Mouse (Mus musculus) bone marrow, adult 2 months (tissue): ENCODE measurements around the gene Zfp949. TPM values are rescaled to one million over a fixed set of nuclear protein-coding genes. Genes with fewer than 3 reads are reported as not detected.

ENCODE experiments used
- H3K27ac ChIP-seq: fragments of 200-500 bp; 2 replicates; pipeline ENCODE4 v1.5.1; 2012; ENCODE audit warnings: low read depth, mild to moderate bottlenecking, control low read depth, inconsistent platforms, low read length; ENCODE audit not compliant: control insufficient read depth, poor library complexity, insufficient read depth
- H3K4me1 ChIP-seq: fragments of 200-500 bp; 2 replicates; pipeline ENCODE4 v1.6.1; 2011; ENCODE audit warnings: low read length; ENCODE audit not compliant: control insufficient read depth, insufficient read depth
- H3K4me3 ChIP-seq: fragments of 200-500 bp; replicated peaks from 2 replicates; pipeline ENCODE3; 2011; ENCODE audit warnings: mild to moderate bottlenecking, low read depth, low read length, control low read depth; ENCODE audit not compliant: control insufficient read depth
- CTCF ChIP-seq: fragments of 200-500 bp; IDR thresholded peaks from 2 replicates; pipeline ENCODE4 v1.5.1; 2011; ENCODE audit warnings: low read length, control low read depth; ENCODE audit not compliant: control insufficient read depth, insufficient read depth
- POLR2A ChIP-seq: fragments of 200-500 bp; IDR thresholded peaks from 2 replicates; pipeline ENCODE4 v1.6.1; 2011; ENCODE audit warnings: low read depth, mild to moderate bottlenecking, control low read depth, low read length, borderline replicate concordance; ENCODE audit not compliant: control insufficient read depth
- WGBS: fragments of 180-500 bp; shearing (Covaris S2); methylation state at CpG from one replicate; pipeline ENCODE4 v1.1.7; 2018; 5-methylcytosine and 5-hydroxymethylcytosine counted together
- polyA plus RNA-seq: library from polyadenylated mRNA; stranded (reverse); fragments of >200 nt; gene quantifications from 2 replicates; pipeline ENCODE4 v1.2.4, GENCODE M21; 2011; ENCODE audit warnings: low replicate concordance; ENCODE audit not compliant: missing spikeins, insufficient read depth, insufficient read length

The Zfp949 gene
- 12.7 and 17.0 TPM in 2 replicates for polyA plus RNA-seq

- no peaks in the 10 kb centered on the region; the same call in 1 of the 2 replicates for H3K4me1 ChIP-seq
- WGBS: under 1% methylated on average over 30 of the region's 30 CpGs
These were observed at the start of gene Zfp949 for GRCm38 (mm10) chr9:88547851-88548613. Gene Zfp949, plus strand, starts transcription at chr9:88548020.

GRCm38 (mm10) chr9:88500112-88500511 is 47.7 kb upstream of the Zfp949 start:
- H3K4me1 ChIP-seq: no peaks in the 10 kb centered on the region
- no peak overlapping the region for H3K4me3 ChIP-seq
- WGBS: 16% methylated on average over 2 of the region's 2 CpGs
- TF ChIP-seq POLR2A (no peak), CTCF (no peak)
- no peak overlapping the region for H3K27ac ChIP-seq

More at GRCm38 (mm10) chr9:88547851-88548613, at the start of gene Zfp949:
- peak within 1 kb of the TSS; percentile 67 for H3K27ac ChIP-seq
- peak within 1 kb of the TSS; percentile 85 for H3K4me3 ChIP-seq
- TF ChIP-seq CTCF: no peak
- TF ChIP-seq POLR2A: peak; percentile 27

DNA sequence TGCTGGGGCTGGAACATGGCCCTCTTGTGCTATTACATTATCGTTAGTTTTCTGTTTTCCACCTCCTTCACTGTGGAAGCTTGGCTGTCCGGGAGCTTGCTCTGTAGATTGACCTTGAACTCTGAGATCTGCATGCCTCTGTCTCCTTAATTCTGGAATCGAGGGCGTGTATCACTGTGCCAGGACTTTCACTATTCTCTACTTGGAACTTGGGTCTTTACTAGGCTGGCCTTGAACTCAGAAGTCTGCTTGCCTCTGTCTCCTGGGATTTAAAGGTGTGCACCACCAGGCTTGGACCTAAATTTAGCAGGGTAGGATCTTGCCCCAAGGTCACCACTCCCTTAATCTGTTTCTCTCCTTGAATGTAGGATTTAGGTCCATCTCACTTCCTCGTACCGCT is 46.0 kb upstream of the Zfp949 start:
- Histone ChIP-seq H3K4me1 (no peaks in the 10 kb centered on the region), H3K27ac (no peak overlapping the region), H3K4me3 (no peak overlapping the region)
- WGBS: 84% methylated on average over 6 of the region's 6 CpGs
- no peak for TF ChIP-seq CTCF
- no peak for TF ChIP-seq POLR2A

DNA sequence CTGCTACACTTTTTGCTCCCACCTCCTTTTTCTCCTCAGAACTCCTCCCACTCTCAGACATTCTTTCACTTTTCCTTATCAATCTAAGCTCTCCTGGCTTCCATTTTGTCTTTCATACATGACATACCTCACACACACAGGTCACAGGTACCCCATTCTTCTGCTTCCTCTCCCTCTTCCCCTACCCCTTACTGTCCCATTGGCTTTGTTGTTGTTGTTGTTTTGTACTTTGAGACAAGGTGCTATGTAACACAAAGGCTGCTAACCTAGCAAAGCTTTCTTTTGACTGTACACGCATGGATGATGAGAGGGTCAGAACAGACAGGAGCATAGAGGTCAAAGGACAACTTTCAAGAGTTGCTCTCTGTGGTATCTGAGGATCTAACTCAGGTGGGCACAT is 32.3 kb upstream of the Zfp949 start:
- 87% methylated on average over 1 of the region's 1 CpGs for WGBS
- TF ChIP-seq CTCF (no peak), POLR2A (no peak)
- Histone ChIP-seq H3K4me1 (no peaks in the 10 kb centered on the region), H3K27ac (no peak overlapping the region), H3K4me3 (no peak overlapping the region)

DNA sequence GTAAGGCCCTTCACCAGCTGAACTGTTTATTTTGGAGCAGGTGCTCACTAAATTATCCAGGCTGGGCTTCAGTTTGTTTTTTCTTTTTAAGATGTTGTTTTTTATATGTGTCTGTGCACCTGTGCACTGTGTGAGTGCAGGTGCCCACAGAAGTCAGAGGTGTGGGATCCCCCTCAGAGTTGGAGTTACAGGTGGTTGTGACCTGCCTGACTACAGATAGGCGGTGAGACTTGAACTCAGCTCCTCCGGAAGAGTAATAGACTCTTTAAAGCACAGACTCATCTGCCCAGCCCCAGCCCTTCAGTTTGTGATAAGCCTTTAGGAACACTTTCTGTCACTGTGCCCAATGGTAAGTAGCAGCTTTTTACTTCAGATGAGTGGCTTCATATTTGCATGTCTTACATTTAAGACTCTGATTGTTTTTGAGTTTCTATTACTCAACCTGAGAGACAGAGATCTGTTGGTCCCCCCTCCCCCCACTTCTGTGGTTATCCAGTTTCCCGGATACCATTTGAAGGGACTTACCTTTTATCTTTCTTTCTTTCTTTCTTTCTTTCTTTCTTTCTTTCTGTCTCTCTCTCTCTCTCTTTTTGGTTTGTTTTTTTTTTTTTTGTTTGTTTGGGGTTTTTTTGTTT is 31.3 kb upstream of the Zfp949 start:
- no peak for TF ChIP-seq CTCF
- Histone ChIP-seq H3K4me3 (no peak overlapping the region), H3K27ac (no peak overlapping the region), H3K4me1 (no peaks in the 10 kb centered on the region)
- WGBS: 65% methylated on average over 3 of the region's 3 CpGs

DNA sequence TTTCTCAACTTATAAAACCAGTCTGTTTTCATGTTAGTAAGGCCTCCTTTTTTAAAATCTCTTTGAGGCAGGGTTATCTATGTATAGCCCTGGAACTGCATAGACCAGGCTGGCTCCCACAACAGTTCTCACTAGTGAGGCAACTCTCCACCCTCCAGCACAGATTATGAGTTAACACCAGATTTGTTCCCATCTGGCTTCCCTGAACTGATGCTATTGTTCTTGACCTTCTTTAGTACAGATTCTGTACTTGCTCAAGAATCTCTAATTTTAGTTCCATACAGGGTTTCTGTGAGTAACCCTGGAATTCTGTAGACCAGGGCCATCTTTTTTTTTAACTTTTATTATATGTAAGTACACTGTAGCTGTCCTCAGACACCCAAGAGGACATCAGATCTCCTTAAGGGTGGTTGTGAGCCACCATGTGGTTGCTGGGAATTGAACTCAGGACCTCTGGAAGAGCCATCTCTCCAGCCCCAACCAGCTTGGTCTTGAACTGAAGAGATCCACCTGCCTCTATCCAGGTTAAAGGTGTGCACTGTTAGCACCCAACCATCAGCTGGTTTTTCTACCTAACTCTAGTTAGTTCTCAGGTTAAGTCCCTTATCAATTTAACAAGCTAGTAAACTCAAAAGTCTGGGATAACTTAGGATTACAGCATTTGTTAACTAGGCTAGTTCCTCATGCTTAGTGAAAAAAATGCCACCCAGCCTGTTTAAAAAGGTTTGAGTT is 28.3 kb upstream of the Zfp949 start:
- H3K4me1 ChIP-seq: no peaks in the 10 kb centered on the region; the same call in 1 of the 2 replicates
- no peak overlapping the region for H3K27ac ChIP-seq
- no peak overlapping the region for H3K4me3 ChIP-seq
- TF ChIP-seq CTCF (no peak), POLR2A (no peak)

- Histone ChIP-seq H3K4me1 (no peaks in the 10 kb centered on the region; the same call in 1 of the 2 replicates), H3K4me3 (no peak overlapping the region), H3K27ac (no peak overlapping the region)
- WGBS: 46% methylated on average over 2 of the region's 2 CpGs
- TF ChIP-seq CTCF: no peak
These were observed 27.5 kb upstream of the Zfp949 start for GRCm38 (mm10) chr9:88520122-88520848.
